Mouse (Mus musculus) heart, postnatal 0 days (tissue): ENCODE measurements around the gene Zcchc10.

Experiments
- CTCF ChIP-seq: IDR thresholded peaks from 2 replicates; pipeline ENCODE4 v1.5.1; 2016; ENCODE audit warnings: antibody characterized with exemption, control low read depth, low read depth
- EP300 ChIP-seq: IDR thresholded peaks from 2 replicates; pipeline ENCODE4 v1.6.1; 2016; ENCODE audit warnings: antibody characterized with exemption, low read depth

DNA sequence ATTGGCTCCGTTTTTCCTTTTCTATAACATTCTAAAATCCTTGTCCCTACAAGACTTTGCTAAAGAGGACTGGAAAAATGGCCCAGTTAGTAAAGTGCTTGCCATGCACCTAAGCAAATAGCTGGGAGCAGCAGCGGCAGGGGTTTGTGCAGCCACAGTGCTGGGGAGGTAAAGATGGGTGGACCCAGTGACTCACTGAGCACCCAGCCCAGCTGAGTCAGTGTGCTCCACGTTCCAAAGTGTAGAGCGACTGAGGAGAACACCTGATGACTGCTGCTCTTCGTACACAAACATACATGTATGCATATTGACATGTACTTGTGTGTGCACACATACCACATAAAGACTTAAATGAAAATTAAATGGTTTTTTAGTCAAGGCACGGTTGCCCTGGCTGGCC lies 6.6 kb downstream of the Zcchc10 start:
- TF ChIP-seq CTCF (no peak), EP300 (no peak)
